ENCODE assay signal across 13 mouse cellular contexts in genomic region chr14:80657408-80657807, GRCm38 (mm10).
A peak's percentile ranks its signal among the peaks of the same experiment; 100 is the strongest.
DNase-seq lines count a peak whose midpoint lies in the region; ATAC-seq lines count a peak whose summit lies in the region.
"Had no signal": no experiment of that assay in that cellular context is flagged by ENCODE, and none has a peak within 500 bp of the region (broad histone marks: within the 10 kb centered on the region; RNA-seq: fewer than 3 reads in every experiment).

No protein-coding gene starts in this region.

- H3K9ac ChIP-seq in intestine, embryonic 16.5 days (ENCODE audit: low read depth, low read length): no peak overlapping the region
- H3K9ac ChIP-seq: heart, embryonic 12.5 days; midbrain, embryonic 12.5 days had no signal

- H3K36me3 ChIP-seq in intestine, embryonic 16.5 days (ENCODE audit: control insufficient read depth, insufficient read depth, low read length): no peaks in the 10 kb centered on the region
- H3K36me3 ChIP-seq: heart, embryonic 12.5 days; midbrain, embryonic 12.5 days had no signal

- H3K9me3 ChIP-seq in intestine, embryonic 16.5 days (ENCODE audit: control insufficient read depth, low read length): no peaks in the 10 kb centered on the region
- H3K9me3 ChIP-seq: heart, embryonic 12.5 days; midbrain, embryonic 12.5 days had no signal

- no peak overlapping the region for H3K4me2 ChIP-seq in intestine, embryonic 16.5 days (ENCODE audit: low read depth, low read length)
- H3K4me2 ChIP-seq: heart, embryonic 12.5 days; midbrain, embryonic 12.5 days had no signal

- no peak overlapping the region for H3K4me3 ChIP-seq in intestine, embryonic 16.5 days (ENCODE audit: low read length)
- H3K4me3 ChIP-seq: heart, embryonic 12.5 days; midbrain, embryonic 12.5 days had no signal

- H3K4me1 ChIP-seq in intestine, embryonic 16.5 days (ENCODE audit: control insufficient read depth, insufficient read depth, low read length): no peaks in the 10 kb centered on the region
- H3K4me1 ChIP-seq: heart, embryonic 12.5 days; midbrain, embryonic 12.5 days had no signal

- ATAC-seq in intestine, embryonic 16.5 days: 0 out of 2 replicates have a peak, but pooled peaks have one; percentile 21

- 67% methylated on average over 6 of the region's 6 CpGs for WGBS in intestine, embryonic 16.5 days

- H3K27me3 ChIP-seq in intestine, embryonic 16.5 days (replicated peaks; ENCODE audit: control insufficient read depth, insufficient read depth, low read length): no peaks in the 10 kb centered on the region
- H3K27me3 ChIP-seq: heart, embryonic 12.5 days; midbrain, embryonic 12.5 days had no signal

- H3K27ac ChIP-seq in intestine, embryonic 16.5 days (ENCODE audit: low read length): no peak overlapping the region
- H3K27ac ChIP-seq: midbrain, embryonic 12.5 days had no signal

- DNase-seq in frontal cortex, postnatal 36 days (ENCODE audit: low spot score in 2 of 2): peak; percentile 9 to 59
- DNase-seq in frontal cortex, postnatal 10 days (ENCODE audit: low spot score in 2 of 2): no peak
- DNase-seq in Muller cell, postnatal 12 days (ENCODE audit: inconsistent ontology term): peak; percentile 58
- peak; percentile 32 to 53 for DNase-seq in right cerebral cortex, adult 2 months (ENCODE audit: low spot score in 2 of 2)
- DNase-seq in gastrocnemius, postnatal 4 days (ENCODE audit: low spot score in 2 of 2): no peak
- no peak for DNase-seq in retina, postnatal 1 day
- DNase-seq: cerebellum, adult 11 months; gastrocnemius, postnatal 14 days; lung, postnatal 4 days; thymus, adult 18-20 months had no signal

Comparison
In these comparisons a context has a peak if more than half of its experiments do, and no peak if none do; other contexts are left out.
1. DNase-seq: peak in frontal cortex, postnatal 36 days (2 of 2), Muller cell, postnatal 12 days (single experiment) and right cerebral cortex, adult 2 months (2 of 2); none in frontal cortex, postnatal 10 days (0 of 2), gastrocnemius, postnatal 4 days (0 of 2) and retina, postnatal 1 day (single experiment).